Mouse (Mus musculus) embryo, embryonic 11 days (tissue): ENCODE data around the gene Ufc1.
A peak's percentile ranks its signal among the peaks of the same experiment; 100 is the strongest.
"Not testable (repeated sequence)": the region's sequence is repeated elsewhere in the genome, so short reads cannot be mapped to it uniquely, and the experiment has no call there.

ENCODE experiments used
- DNase-seq: peaks from one replicate; pipeline ENCODE4 v3.0.0-alpha.2; 2015

Ufc1 gene

GRCm38 (mm10) chr1:171294298-171295062 is at the start of gene Ufc1:
Gene Ufc1, minus strand, starts transcription at chr1:171295024.
- DNase-seq: peak; percentile 92

GRCm38 (mm10) chr1:171343922-171344677 is 49.3 kb upstream of the Ufc1 start:
- DNase-seq: no peak

- DNase-seq: no peak
Measured at GRCm38 (mm10) chr1:171342262-171343207, 47.7 kb upstream of the Ufc1 start.

- DNase-seq: no peak
Measured at GRCm38 (mm10) chr1:171330216-171330560, 35.4 kb upstream of the Ufc1 start.

GRCm38 (mm10) chr1:171329433-171330215 is 34.8 kb upstream of the Ufc1 start:
- DNase-seq: peak; percentile 95

GRCm38 (mm10) chr1:171328839-171329432 is 34.1 kb upstream of the Ufc1 start, which contains the start of gene Dedd:
Gene Dedd, plus strand, starts transcription at chr1:171329145.
- peak; percentile 94 for DNase-seq

GRCm38 (mm10) chr1:171328244-171328643 is 33.4 kb upstream of the Ufc1 start:
- peak; percentile 52 for DNase-seq

GRCm38 (mm10) chr1:171326588-171326987 is 31.8 kb upstream of the Ufc1 start:
- DNase-seq: not testable (repeated sequence)

GRCm38 (mm10) chr1:171325571-171325970 is 30.7 kb upstream of the Ufc1 start:
- no peak for DNase-seq

GRCm38 (mm10) chr1:171322012-171322411 is 27.2 kb upstream of the Ufc1 start:
- no peak for DNase-seq

GRCm38 (mm10) chr1:171321415-171321814 is 26.6 kb upstream of the Ufc1 start:
- DNase-seq: peak; percentile 60

- no peak for DNase-seq
Measured at GRCm38 (mm10) chr1:171320151-171320550, 25.3 kb upstream of the Ufc1 start.

GRCm38 (mm10) chr1:171319748-171320147 is 24.9 kb upstream of the Ufc1 start:
- DNase-seq: no peak

- DNase-seq: no peak
Measured at GRCm38 (mm10) chr1:171309321-171309720, 14.5 kb upstream of the Ufc1 start.

GRCm38 (mm10) chr1:171306157-171306556 is 11.3 kb upstream of the Ufc1 start:
- DNase-seq: not testable (repeated sequence)

- DNase-seq: no peak
Measured at GRCm38 (mm10) chr1:171298226-171298625, 3.4 kb upstream of the Ufc1 start.

- no peak for DNase-seq
Measured at GRCm38 (mm10) chr1:171295063-171295402, 209 bp upstream of the Ufc1 start.

GRCm38 (mm10) chr1:171293906-171294297 is 922 bp downstream of the Ufc1 start:
- peak; percentile 22 for DNase-seq

GRCm38 (mm10) chr1:171293351-171293750 is 1.5 kb downstream of the Ufc1 start:
- DNase-seq: no peak

GRCm38 (mm10) chr1:171288328-171288727 is 6.5 kb downstream of the Ufc1 start:
- no peak for DNase-seq

- DNase-seq: peak; percentile 97
Measured at GRCm38 (mm10) chr1:171287136-171288081, 7.4 kb downstream of the Ufc1 start, which contains the start of gene Usp21. Gene Usp21, minus strand, starts transcription at chr1:171287991.
